Mouse (Mus musculus) right cerebral cortex, postnatal 25 days (tissue): ENCODE data around the gene Tle3.

ENCODE experiments used
- DNase-seq: peaks from one replicate; pipeline ENCODE4 v3.0.0; 2022

Tle3 gene

DNA sequence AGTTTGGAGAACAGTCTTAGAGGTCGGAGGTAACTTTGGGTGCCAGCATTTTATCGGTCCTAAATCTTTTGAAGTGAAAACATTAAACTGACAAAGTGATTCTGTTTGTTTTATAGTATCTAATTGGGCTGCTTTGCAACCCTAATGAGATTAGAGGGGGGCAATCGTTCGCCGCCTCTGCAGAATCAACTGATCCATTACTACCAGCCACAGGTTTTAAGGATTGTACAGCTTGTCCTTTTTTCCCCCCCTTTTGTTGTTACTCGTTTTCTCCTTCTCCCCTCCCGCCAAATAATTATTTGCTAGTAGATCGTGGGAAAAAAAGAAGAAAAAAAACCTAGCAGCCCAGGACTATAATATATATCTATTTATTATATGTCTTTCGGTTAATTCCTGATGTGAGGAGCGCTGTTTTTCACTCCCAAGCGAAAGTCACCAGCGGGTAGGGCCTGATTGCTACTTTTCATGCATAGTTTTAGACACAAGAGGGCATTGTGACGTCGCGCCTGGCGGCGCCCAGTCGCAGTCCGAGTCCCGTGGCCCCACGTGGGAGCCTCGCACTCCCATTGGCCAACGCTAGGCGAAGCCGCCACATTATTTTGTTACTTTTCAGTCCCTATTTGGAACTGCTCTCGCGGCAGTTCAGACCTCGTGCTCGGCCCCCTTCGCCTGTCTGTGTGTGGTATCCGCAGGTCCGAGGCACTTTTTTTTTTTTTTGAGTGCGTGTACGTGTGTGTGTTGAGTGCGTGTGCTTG, at the start of gene Tle3:
Gene Tle3, plus strand, starts transcription at position 612 of the 755 bp plus-strand sequence.
- DNase-seq: peak; percentile 98

DNA sequence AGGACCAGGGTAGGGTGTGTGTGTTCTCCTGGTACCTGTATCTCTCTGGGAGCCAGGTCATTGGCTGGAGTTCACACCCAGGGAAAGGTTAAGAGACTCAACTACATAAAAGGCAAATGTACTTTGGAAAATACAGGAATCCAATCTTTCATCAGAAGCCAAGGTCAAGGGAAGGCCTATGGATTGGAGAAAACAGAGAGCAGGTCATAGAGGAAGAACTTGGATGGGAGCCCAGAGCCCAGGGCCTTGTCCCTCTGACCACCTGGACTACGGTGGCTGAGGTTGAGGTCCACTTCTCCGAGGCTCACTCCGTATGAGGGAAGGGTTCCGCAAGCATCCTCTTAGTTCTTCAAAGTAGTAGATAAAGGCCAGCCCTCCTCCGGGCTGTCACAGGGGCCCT, 48.9 kb upstream of the Tle3 start:
- DNase-seq: no peak

DNA sequence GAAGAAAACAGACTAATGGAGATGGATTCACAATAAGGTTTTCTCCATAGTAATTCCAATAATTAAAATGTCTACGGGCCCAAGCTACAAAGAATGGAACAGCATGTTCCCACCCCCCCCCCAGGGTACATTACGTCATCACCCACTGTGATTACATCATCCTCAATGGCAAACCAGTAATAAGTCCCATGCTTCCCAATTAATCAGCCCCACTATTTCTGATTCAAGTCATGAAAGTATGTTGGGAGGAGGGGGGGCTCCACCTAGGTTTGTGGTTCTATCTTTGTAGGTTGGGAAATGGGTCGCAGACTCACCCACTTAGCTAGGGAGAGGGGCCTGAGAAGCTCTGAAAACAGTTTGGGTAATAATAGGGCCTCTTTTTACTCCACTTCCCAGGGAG, 48.3 kb upstream of the Tle3 start:
- no peak for DNase-seq

DNA sequence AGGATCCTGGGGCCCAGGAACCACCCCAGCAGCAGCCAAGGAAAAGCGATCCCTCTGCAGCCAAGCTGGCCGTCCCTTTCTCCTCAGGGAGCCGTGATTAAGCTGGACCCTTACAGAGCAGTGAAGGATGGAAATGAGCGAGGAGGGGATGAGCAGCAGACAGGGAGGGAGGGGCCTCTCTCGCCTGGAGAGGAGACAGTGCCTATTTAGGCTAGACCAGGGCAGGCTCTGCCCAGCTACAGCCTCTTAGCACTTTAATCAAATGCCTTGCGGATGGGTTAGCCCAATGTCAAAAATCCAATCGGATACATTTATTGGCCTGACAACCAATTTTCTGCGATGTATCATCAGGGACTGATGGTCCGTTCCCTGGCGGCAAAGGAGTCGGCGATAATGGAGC, 47.8 kb upstream of the Tle3 start:
- DNase-seq: no peak

DNA sequence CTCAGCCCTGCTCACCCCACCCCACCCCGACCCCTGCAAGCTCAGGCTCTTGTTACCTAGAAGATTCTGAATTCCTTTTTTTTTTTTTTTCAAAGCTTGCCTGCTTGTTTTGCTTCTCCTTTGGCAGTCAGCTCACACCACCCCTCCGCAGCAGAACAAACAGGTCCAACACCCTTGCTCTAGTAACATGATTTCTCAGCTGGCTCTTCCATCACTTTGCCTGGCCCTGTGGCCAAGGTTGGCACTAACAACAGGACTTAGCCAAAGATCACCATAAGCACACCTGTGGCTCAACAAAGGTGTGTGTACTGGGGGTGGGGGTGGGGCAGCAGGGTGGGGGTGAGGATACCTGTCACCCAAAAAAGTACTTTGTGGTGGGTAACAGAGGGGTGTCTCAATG, 47.2 kb upstream of the Tle3 start:
- no peak for DNase-seq

DNA sequence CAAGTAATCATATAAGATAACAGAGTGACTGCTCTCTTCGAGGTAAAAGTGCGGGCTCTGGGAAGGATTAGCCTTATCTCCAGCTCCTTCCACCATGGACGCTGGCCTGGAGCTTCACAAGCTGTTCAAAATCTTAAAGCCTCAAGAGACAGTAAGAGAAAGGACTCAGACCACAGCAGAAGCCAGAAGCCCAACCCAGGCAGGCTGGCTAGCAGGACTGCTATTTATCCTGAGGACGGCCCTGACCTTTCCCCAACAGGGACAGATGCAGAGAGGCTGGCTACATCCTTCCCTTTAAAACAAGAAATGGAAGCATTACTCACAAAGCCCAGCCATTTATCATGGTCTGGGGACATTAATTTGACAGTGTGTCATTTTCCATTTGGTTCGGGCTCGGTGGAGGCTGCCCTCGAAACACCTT, 46.2 kb upstream of the Tle3 start:
- no peak for DNase-seq

DNA sequence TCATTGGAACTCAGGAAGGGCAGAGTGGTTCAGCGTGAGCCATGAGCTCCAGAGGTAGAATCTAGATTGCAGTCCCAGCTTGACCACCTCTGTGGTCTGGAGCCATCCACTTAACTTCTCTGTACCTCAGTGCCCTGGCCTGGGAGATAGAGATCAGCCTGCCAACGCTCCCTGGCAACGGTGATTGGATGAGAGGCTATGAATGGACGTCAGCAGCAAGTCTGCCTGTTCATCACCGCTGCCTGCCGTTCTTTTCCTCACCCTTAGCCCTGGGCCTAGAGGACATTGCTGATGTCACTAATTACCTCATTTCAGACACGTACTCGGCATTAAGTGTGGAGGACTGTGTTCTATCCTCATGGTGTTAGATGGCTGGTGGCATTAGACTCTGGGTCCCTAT, 45.2 kb upstream of the Tle3 start:
- no peak for DNase-seq

DNA sequence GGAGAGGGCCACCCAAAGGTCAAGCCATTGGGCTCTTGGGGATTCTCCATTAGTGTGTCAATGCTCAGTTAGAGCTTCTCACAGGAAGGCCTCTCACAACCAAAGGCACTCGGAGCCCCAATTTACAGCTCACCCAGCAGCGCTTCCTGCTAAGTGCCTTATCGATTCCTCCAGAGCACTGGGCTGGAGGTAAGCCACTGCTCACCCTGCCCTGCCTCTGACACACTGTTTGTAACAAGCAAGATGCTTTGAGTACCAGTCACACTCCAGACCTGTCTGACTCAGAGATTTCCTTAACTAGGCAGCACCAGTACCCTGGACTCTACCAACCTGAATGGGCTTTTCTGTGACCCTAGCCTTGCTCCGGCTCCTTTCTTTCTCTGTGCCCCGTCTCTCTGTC, 44.0 kb upstream of the Tle3 start:
- no peak for DNase-seq

DNA sequence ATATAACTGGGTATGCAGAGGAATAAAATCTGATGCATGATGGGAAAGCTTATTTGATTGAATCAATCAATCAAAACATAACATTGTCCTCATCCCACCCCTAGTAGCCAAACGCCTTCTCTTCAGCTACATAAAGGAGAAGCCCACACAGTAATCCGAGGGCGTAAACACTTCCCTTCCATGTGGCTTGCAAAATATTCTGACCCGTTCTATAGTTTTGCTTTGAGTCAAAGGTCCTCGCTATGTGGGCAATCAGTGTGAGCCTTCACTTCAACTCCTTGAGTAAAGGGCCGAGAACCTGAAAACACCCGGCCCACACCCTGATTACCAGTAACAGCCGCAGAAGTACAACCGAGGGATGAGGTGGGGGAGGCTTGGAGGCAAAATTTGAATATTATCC, 41.4 kb upstream of the Tle3 start:
- DNase-seq: no peak

DNA sequence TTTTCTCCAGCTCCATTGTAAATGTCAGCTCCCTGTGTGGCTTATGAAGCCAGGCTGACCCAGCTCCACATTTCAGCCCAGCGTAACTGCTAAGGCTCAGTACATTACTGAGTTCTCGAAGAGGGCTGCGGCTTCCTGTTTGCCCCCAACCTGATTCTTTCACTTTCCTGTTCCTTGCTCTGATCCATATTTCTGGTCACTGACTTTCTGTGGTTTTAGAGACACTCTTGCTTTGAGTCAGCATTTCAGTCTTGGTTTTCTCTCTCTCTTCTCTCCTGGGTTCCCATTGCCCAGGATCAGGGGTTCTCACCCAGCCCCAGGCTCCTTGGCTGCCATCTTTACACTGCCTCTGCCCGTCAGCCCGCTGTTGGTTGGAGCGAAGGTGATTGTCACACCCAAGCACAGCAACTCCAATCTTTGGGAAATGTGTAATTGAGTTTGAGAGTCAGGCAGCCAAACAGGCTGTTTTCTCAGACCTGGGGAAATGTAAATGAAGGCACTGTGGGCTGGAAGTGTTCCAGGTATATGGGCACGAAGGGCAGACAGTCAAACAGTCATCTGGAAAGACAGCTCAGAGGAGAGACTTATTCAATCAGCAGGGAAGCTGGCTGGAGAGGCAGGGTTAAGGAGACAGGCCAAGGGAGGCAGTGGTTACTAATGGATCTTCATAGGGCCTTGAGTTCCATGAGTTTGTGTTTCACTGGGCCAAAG, 39.8 kb upstream of the Tle3 start:
- no peak for DNase-seq

DNA sequence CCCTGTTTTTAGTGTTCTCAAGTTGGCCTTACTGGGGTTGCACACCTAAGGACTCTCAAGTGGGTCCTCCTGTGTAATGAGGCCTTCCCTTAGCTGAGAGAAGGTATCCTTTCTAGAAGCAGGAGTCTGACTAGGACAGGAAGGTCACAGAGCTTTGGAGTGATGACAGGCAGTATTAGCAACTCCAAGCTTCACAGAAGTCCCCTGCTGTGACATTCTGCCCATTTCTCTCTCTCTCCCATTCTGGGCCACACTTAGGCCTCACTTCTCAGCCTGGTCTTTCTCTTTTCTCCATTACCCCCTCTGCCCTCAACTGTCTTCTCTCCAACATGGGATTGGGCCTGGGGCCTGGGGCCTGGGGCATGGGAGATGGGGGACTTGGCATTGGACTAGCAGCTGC, 36.0 kb upstream of the Tle3 start:
- no peak for DNase-seq

DNA sequence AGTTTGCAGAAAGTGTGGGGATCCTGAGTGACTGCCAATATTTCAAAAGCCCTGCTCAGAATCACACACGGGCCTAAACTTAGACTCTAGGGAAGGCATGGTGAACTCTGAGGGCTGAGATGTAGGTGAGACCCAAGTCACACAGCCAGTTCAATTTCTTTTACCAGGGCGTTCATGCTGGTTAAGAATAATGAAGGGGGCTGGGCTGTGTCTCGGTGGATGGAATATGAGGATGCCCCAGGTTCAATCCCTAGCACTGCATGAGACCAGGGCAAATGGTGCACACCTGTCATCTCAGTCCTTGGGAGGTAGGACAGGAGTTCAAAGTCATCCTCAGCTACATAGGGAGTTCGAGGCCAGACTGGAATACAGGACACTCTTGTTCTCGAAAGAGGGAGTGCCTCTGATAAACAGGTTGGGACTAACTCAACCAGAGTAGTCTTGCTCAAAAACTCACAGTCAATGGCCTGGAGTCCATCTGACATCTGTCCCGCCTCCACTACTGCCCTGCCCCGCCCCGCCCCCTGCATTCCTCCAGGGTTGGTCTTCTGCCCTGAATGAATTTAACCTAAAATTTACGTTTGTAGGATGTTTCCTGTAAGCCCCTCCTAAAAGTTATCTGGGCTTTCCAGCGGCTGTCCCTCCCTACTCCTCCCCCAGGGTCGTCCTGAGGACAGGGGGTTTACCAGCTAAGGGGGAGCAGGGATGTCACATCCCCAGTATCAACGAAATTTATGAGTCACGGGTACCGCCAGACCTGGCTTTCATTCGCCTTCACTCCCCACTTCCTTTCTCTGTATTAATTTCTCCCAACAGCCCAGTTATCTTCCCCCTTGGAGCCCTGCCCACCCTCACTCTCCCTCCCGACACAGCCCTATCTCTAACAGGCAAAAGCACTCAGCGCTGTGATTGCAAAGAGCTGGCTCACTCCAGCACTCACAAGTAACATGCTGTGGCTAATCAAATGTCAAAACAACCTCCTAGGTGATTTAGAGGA, 35.3 kb upstream of the Tle3 start:
- DNase-seq: no peak

DNA sequence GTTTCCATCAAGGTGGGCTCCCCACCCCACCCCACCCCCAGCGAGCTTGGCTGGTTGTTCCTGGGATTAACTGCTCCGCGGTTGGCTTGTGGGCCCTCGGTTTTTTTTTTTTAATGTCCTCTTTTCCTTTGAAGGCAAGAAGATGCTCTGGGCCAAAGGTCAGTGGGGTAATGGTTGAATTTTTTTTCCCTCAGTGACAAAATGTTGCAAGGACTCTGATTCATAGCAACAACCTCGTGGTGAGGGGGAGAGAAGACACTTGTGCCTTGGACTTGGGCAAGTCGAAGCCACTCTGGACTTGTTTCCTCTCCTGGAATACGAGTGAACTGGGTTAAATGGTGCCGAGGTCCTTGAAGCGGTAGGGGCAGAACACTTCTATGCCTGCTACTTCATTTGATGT, 34.5 kb upstream of the Tle3 start:
- no peak for DNase-seq

DNA sequence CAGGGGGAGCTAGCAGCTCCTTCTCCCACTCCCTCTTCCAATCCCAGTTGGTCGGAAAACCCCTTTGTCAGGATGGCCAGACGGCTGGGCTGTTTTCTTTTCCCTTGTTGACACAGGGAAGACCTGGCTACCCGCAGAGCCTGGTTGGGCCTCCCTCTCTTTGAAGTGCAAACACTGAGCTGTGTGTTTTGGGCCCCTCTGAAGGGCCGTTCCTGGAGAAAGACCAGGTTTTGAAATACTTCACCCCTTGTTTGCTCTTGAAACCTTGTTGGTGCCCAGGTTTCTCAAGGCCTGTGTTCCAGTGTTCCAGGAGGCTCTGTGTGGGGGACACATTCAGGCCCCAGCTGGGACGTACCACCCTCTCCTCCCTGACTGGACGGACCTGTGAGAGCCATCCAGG, 32.9 kb upstream of the Tle3 start:
- DNase-seq: no peak

DNA sequence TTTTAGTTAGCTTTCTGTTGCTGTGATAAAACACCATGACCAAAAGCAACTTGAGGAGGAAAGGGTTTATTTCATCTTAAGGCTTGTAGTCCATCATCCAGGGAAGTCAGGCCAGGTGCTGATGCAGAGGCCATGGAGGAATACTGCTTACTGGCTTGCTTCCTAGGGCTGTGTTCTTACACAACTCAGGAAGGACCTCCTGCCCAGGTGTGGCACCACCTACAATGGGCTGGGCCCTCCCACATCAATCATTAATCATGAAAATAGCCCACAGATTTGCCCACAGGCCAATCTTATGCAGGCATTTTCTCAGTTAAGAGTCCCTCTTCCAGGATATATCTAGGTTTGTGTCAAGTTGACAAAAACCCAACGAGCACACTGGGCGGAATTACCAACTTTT, 31.8 kb upstream of the Tle3 start:
- DNase-seq: no peak

DNA sequence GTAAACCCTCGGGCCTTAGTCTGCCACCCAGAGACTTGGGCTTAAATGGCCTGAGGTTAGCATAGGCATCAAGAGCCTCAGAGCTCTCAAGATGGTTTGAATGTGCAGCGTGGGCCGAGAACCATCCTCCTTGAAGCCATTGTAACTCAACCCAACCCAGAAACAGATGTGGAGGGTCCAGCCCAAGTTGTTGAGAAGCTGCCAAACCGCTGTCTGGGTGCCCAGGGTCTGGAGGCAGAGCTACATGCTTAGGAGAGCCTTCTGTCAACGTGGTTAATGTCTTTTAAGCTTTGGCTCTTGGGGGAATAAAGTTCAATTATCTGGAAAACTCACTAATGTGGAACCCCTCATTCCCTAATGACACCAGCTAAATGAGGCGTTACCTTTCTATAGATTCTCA, 29.9 kb upstream of the Tle3 start:
- no peak for DNase-seq

DNA sequence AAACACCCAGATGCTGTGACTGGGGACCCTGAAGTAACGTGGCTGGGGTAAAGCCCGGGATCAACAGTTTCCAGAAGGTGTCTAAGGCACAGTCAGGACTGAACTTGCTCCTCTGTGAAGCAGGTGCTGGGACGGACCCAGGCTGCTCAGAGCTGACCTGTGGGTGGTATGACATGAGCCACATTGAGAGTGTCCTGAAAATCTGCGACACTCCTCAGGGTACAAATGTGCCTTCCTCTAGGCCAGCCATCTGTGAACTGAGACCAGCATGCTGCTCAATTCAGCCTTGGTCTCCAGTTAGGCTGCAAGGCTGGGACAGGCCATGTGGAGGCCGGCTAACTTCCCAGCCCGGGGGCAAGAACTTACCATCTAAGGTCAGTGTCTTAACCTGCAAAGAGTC, 27.5 kb upstream of the Tle3 start:
- no peak for DNase-seq

DNA sequence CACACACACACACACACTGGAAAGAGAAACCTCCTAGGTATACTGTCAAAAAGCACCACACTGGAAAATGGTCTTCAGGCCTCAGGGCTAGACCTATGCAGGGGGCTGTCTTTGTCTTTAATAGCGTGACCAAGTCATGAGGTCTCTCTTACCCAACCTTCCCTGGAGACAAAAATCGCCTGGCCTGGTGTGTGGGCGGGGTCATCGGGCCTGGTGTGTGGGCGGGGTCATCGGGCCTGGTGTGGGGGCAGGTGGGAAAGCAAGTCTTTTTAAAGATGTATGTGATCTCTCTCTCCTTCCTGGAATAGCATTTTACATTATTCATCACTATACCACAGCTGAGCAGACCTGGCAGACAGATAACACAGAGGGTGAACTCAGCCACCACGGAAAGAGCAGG, 25.2 kb upstream of the Tle3 start:
- DNase-seq: no peak

DNA sequence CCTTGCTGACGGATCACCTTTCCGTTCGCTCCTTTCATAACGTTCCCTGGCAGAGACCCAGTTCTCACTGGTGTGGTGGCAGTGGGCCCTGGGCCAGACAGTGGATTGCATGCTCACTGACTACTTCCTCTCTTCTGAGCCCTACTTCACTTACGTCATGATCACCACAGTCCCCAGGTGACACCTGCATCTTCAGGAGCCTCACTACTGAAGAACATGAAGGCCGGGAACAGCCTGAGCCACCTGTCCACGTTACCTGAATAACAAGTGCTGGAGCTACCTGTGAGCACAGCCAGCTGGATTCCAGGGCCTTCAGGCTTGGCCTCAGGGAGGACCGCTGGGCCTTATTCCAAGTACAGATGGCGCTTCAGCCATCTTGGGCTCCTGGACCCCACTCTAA, 24.1 kb upstream of the Tle3 start:
- no peak for DNase-seq

DNA sequence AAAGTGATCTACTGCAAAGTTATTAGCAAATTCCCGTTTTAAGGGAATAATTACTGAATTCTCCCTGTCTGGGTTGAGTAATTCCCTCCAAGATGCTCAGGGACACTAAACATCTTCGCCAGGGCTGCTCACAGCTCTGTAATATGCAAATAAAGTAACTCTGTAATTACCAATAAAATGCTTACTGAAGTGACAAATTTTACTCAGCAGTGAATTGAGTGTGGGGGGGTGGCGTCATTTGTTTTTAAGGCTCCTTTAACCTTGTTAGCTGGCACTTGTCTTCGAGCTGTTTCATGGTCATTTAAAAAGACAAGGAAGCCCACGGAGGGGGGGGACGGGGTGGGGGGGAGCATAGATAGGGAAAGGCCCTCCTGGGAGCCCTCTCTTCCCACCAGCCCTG, 23.6 kb upstream of the Tle3 start:
- DNase-seq: no peak

DNA sequence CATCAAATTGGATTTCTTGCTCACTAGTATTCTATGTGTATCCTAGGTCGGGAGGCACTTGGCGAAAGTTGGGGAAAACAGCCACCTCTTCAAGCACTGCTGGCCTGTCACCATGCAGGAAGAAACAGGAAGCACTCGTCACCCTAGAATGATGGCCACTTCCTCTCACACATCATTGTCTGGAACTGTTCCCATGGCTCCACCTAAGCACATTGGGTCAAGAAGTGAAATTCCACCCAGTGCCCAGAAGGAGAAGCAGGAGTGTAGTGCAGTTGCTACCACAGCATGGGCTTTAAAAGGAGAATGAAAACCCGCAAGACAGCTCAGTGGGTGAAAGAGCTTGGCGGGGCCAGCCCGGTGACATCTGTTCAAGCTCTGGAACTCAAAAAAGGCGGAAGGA, 22.5 kb upstream of the Tle3 start:
- no peak for DNase-seq

DNA sequence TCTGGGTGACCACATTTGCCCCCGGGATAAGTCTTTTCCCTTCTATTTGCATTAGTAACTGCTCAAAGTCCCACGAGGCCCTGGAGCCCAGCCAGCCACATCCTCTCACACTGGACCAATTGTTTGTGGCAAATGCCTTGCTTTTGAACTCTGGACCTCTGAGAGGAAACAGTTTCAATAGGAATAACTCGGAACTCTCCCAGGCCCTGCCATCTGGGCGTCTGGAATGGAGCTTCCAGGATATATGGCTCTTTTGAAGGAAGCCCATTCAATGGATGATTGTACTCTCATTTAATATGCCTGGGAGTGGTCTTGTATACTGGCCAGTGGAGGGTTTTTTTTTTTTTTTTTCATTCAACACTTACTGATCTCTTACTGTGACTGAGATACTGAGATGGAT, 21.0 kb upstream of the Tle3 start:
- DNase-seq: no peak

DNA sequence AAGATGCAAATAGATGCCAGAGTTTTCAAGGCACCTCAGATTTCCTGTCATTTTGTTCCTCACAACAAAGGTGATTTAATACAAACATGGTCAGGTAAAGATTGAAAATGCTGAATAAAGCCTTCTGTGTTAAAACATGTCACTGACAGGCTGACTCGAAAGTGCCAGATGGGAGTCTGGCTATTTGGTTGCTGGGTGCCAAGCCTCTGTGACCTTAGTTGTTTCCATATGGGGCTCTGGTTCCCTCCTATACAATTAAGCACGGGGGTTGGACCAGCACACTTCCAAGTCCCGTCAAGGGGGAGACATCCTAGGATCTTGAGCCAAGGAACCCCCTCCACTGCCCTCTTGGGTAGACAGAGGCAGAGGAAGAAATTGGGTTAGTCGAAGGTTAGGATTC, 13.2 kb upstream of the Tle3 start:
- DNase-seq: no peak

DNA sequence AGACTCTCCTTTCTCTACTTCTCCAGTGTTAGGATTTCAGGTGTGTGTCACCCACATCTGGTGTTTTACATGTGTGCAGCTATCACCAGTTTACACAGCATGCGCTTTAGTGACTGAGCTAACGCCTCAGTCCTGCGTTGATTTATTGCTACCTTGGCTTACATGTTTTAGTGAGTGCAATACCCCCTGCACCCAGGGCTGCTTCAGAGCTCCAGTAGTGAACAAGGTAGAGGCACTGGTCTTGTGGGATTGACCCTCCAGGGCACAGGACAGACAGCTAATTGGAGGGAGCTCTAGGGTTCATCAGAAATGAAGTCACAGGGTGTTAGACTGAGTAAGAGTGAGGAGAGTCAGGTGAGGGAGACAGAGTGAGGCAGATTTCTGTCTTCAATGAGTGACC, 12.4 kb upstream of the Tle3 start:
- no peak for DNase-seq
